Mouse (Mus musculus) layer of hippocampus, postnatal 25 days (tissue): ENCODE results near the gene Zfp354b. TPM values are rescaled to one million over a fixed set of nuclear protein-coding genes. Genes with fewer than 3 reads are reported as not detected.
A peak's percentile ranks its signal among the peaks of the same experiment; 100 is the strongest.

Experiments
- DNase-seq, 2 experiments: peaks; one replicate each; pipeline ENCODE4 v3.0.0; 2022; ENCODE audit warnings: mixed read lengths in 2 of 2, low spot score in 1 of 2; ENCODE audit errors: extremely low spot score in 1 of 2
- total RNA-seq, 2 experiments: library from RNA; stranded (reverse); gene quantifications; 2 replicates each; pipeline ENCODE4 v1.2.3; 2021

The Zfp354b gene
- total RNA-seq, 2 experiments from 2014 or later, result 5.4 to 7.2 TPM

DNA sequence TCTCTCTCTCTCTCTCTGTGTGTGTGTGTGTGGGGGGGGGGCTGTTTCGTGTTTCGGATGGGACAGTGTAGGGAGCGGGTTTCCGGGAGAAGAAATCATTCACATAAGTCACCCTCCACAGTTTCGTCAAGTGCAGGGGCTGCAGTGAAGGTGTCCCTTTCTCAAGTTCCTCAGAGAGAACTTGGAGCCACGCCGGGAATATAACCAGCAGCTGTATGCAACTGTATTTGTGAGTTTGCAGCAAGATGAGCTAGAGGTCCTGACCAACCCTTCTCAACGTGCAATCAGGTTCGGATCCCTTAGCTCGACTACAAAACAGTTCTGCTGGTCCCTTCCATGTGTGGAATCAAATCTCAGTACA lies 44.5 kb downstream of the Zfp354b start:
- DNase-seq, result peak in 1 of 2 experiments; percentile 9

- no peak for DNase-seq
Observed at GRCm38 (mm10) chr11:50886231-50886932, 45.1 kb downstream of the Zfp354b start.

- DNase-seq, result no peak
Observed at GRCm38 (mm10) chr11:50883756-50884155, 47.7 kb downstream of the Zfp354b start.

DNA sequence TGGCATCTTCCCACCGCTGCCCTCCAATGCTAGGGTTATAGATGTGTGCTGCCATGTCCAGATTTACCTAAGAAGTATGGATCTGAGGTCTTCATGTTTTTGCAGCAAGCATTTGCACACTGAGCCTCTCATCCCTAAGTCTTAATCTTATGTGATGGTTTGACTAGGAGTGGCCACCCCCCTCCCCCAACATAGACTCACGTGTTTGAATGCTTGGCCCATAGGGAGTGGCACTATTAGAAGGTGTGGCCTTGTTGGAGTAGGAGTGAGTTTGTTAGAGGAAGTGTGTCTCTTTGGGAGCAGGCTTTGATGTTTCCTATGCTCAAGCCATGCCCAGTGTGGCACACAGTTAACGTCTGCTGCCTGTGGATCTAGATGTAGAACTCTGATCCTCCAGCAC lies 52.8 kb downstream of the Zfp354b start:
- DNase-seq, result no peak

Other genes starting within 250 kb of the Zfp354b start
- 10 to 100 TPM; 48.0 to 48.2 TPM for gene Zfp354c, start 103.9 kb downstream of the Zfp354b start, total RNA-seq
- gene Zfp879, start 90.1 kb downstream of the Zfp354b start, total RNA-seq, result 1 to 10 TPM; 3.0 to 3.4 TPM
- not detected for gene Grm6, start 80.9 kb downstream of the Zfp354b start, total RNA-seq
- 1 to 10 TPM; 6.1 to 6.2 TPM for gene Zfp454, start 44.0 kb downstream of the Zfp354b start, total RNA-seq
- 10 to 100 TPM; 17.2 to 19.7 TPM for gene Zfp2, start 15.5 kb downstream of the Zfp354b start, total RNA-seq
- not detected for gene 4933414I15Rik, start 12.1 kb upstream of the Zfp354b start, total RNA-seq
- not detected for gene Prop1, start 22.1 kb upstream of the Zfp354b start, total RNA-seq
- gene Olfr1378, start 34.9 kb upstream of the Zfp354b start, total RNA-seq, result not detected
- not detected for gene Olfr1377, start 50.3 kb upstream of the Zfp354b start, total RNA-seq
- gene Olfr51, start 72.0 kb upstream of the Zfp354b start, total RNA-seq, result not detected
- gene Olfr54, start 82.6 kb upstream of the Zfp354b start, total RNA-seq, result not detected
- gene Olfr1375, start 116.5 kb upstream of the Zfp354b start, total RNA-seq, result not detected
- 1 to 10 TPM; 8.7 to 8.8 TPM for gene Zfp354a, start 127.6 kb upstream of the Zfp354b start, total RNA-seq